Mouse (Mus musculus): ENCODE results near the gene Zfp599.

The Zfp599 gene

DNA sequence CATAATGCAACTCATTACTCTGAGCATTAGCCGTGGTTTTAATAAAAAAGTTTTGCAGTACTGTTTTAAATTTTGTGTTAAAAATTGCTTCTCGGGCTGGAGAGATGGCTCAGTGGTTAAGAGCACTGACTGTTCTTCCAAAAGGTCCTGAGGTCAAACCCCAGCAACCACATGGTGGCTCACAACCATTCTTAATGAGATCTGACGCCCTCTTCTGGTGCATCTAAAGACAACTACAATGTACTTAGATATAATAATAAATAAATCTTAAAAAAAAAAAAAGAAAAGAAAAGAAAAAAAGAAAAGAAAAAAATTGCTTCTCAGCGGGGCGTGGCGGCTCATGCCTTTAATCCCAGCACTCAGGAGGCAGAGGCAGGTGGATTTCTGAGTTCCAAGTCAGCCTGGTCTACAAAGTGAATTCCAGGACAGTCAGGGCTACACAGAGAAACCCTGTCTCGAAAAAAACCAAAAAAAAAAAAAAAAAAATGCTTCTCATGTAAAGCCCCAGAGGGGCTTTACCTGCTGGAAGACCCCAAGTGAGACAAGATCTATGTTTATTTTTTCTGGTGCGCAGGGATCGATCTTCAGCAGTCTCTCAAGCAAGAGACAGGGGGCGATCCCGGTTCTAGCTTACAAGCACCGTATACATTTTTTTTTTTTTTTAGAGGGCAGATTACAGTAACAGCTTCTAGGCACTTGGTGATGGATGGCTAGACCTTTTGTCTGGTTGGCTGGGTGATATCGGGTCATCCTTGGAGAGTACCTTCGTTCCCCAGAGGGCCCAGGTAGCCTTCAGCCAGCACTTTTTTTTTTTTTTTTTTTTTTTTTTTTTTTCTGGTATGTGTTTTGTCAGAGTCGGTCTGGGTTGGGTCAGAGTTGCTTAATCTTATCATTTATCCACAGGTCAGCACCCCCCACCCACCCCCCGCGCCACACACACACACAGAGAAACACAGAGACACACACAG lies 34.9 kb downstream of the Zfp599 start:
- in situ Hi-C loops (cut with MboI; ENCODE audit: unreplicated experiment in 2 of 2), result loop anchor here (5.0 to 10.0 kb wide), 4 partner anchors 68 to 250 kb away; partner anchors contain the start of gene Pigyl (in 1 of the 2)

DNA sequence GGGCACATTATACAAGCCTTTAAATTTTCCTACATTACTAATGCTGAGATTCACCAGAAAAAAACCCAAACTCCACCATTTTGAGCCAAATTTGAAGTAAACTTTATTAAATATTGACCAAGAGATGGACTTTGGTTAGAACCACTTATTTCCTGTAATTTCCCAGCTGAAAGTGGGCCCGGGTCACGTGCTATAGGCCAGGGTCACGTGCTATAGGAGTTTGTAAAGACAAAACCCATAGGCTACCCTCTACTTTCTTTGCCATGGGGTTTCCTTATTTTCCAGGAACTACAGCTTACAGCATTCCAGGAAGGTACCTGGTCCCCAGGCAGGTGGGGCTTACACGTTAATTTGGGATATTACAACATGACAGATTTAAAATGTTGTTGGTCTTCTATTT lies 35.6 kb downstream of the Zfp599 start:
- in situ Hi-C loops (cut with MboI; ENCODE audit: unreplicated experiment in 2 of 2), result loop anchor here in 1 of 2 experiments (10.0 kb wide), 1 partner anchor 249 kb away; no protein-coding TSS in a partner anchor

DNA sequence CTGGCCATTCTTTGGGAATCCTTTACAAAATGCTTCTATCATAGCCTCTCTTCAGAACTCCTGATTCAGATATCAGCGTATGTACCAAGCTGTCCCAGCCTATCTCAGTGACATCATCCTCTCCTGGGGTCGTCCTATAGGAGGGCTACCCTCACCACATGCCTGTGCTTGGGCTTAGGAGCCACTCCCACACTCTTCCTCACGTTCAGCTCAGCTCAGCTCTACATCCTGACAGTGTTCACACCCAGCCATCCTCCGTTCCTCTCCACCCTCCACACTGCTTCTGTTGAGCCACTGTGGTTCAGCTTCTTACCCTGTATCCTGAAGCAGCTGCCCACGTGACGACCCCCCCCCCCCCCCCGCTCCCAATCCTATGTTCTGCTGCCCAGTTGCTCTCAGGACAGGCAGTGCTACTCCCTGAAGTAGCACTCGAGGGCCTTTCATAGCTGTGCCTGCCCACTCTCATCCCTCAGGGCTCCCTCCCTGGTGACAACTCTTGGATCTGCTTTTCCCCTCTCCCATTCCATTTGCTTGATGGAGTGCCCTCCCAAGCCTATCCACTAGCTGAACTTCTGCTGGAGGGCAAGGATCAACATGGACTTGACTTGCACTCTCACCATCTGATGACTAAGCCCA lies 41.7 kb downstream of the Zfp599 start:
- in situ Hi-C loops (cut with MboI; ENCODE audit: unreplicated experiment in 2 of 2), result no loop called here

DNA sequence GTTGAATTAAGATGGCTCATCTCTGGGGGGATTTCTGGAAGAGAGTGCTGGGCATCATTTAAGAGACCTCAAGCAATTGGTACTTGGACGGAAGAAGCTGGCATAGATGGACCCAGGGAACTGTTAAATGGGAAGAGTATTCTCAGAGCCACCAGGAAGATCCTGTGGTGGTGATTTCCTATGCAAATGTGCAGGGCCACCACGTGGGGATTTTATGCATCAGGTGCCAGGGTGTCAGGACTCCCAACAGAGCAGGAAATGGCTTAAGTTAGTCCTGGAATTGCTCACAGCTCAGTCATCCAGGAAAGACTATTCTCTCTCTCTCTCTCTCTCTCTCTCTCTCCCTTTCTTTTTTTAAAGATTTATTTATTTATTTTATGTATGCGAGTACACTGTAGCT lies 43.0 kb downstream of the Zfp599 start:
- in situ Hi-C loops (cut with MboI; ENCODE audit: unreplicated experiment in 2 of 2), result no loop called here

DNA sequence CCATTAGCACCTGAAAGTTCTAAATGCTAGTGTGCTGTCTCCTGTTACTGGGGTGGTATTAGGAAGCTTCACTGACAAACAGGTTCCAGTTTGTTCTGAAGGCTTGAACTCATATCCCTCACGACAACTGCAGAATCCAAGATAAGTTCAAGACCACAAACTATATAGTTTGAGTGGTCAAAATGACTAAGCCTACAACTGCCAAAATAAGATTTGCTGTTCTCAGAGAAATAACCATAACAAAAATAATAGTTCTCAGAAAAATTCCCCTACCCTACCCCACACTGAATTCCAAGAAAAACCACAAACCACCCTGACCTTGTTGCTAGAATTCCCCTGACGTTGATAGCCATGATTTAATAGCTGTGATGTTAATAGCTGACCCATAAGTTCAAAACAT lies 45.1 kb downstream of the Zfp599 start:
- in situ Hi-C loops (cut with MboI; ENCODE audit: unreplicated experiment in 2 of 2), result loop anchor here (5.0 kb wide), 2 partner anchors 42 to 52 kb away; no protein-coding TSS in a partner anchor

DNA sequence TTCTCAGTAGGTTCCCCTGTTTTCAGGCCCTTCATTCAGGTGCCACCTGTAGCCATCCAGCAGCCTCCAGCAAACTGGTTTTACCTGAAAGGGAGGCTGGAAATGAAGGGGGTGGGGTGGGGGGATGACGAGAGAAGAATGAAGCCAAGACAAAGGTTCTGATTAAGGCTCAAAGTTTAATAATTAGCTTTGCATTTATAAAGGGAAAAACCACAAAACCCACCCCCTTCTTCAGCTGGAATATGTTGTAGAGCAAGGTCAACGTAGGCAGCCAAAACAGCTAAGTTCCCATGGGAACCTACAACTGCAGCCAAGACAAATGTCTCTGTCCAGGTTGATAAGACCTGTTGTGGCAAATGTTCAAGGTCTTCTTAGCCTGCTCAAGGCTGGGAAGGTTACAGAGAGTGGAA lies 45.9 kb downstream of the Zfp599 start:
- in situ Hi-C loops (cut with MboI; ENCODE audit: unreplicated experiment in 2 of 2), result loop anchor here (5.0 kb wide), 2 partner anchors 41 to 51 kb away; no protein-coding TSS in a partner anchor

Data from v-Abl transformed pro-B cells (cell line).